ENCODE assay signal across 27 mouse cellular contexts in genomic region chr2:181196628-181197300, GRCm38 (mm10). TPM values are rescaled to one million over a fixed set of nuclear protein-coding genes. Genes with fewer than 3 reads are reported as not detected.
DNase-seq lines count a peak whose midpoint lies in the region; ATAC-seq and TF ChIP-seq lines count a peak whose summit lies in the region.
"Had no signal": no experiment of that assay in that cellular context is flagged by ENCODE, and none has a peak within 500 bp of the region (broad histone marks: within the 10 kb centered on the region; RNA-seq: fewer than 3 reads in every experiment).

No protein-coding gene starts in this region.

- no peak overlapping the region for H3K4me3 ChIP-seq in kidney, embryonic 16.5 days (ENCODE audit: low read length)
- H3K4me3 ChIP-seq in liver, embryonic 12.5 days: no peak overlapping the region
- H3K4me3 ChIP-seq in liver, embryonic 11.5 days (ENCODE audit: low read depth, low read length): no peak overlapping the region
- H3K4me3 ChIP-seq in liver, embryonic 14.5 days (ENCODE audit: insufficient read depth in 1 of 2, low read depth in 2 of 2, low read length in 2 of 2): no peak overlapping the region
- H3K4me3 ChIP-seq: embryonic facial prominence, embryonic 15.5 days; heart, embryonic 10.5 days; hindbrain, embryonic 15.5 days; limb, embryonic 13.5 days; lung, embryonic 15.5 days; midbrain, embryonic 15.5 days; myocyte had no signal

- no peak for TF ChIP-seq CTCF in liver, embryonic 14.5 days (IDR thresholded peaks at IDR 0.05; ENCODE audit: low read depth)

- H3K9me3 ChIP-seq in kidney, embryonic 16.5 days (ENCODE audit: low read length): no peaks in the 10 kb centered on the region
- no peaks in the 10 kb centered on the region for H3K9me3 ChIP-seq in liver, embryonic 12.5 days (replicated peaks)
- no peaks in the 10 kb centered on the region for H3K9me3 ChIP-seq in liver, embryonic 11.5 days (ENCODE audit: control insufficient read depth, low read length)
- no peaks in the 10 kb centered on the region for H3K9me3 ChIP-seq in liver, embryonic 14.5 days (ENCODE audit: control insufficient read depth, low read length)
- H3K9me3 ChIP-seq: embryonic facial prominence, embryonic 15.5 days; heart, embryonic 10.5 days; hindbrain, embryonic 15.5 days; limb, embryonic 13.5 days; lung, embryonic 15.5 days; midbrain, embryonic 15.5 days had no signal

- TF ChIP-seq EP300 in liver, embryonic 14.5 days (IDR thresholded peaks at IDR 0.05; ENCODE audit: low read depth): peak; percentile 57

- peak; percentile 72 for DNase-seq in kidney, adult 11 months
- DNase-seq in liver, embryonic 11.5 days (ENCODE audit: low spot score): no peak
- no peak for DNase-seq in liver, embryonic 14.5 days (ENCODE audit: low read depth in 3 of 3, low spot score in 3 of 3)
- DNase-seq in yolk sac, embryonic 10.5 days (ENCODE audit: low spot score): peak; percentile 69
- DNase-seq in gastrocnemius, adult 8-10 months (ENCODE audit: low spot score in 2 of 2): no peak
- DNase-seq: adrenal gland, postnatal 25 days; cerebellum, adult 8-10 months; gastrocnemius, postnatal 10 days; lung, postnatal 4 days had no signal

- WGBS in kidney, embryonic 16.5 days: 95% methylated on average over 4 of the region's 4 CpGs
- 54% methylated on average over 4 of the region's 4 CpGs for WGBS in liver, embryonic 12.5 days (ENCODE audit: insufficient replicate concordance)
- 76% methylated on average over 4 of the region's 4 CpGs for WGBS in liver, embryonic 11.5 days
- WGBS in liver, embryonic 14.5 days (ENCODE audit: insufficient replicate concordance): 59% methylated on average over 4 of the region's 4 CpGs

- H3K4me1 ChIP-seq in kidney, embryonic 16.5 days (ENCODE audit: insufficient read depth, low read length): no peaks in the 10 kb centered on the region
- H3K4me1 ChIP-seq in liver, embryonic 12.5 days: peaks cover 12% of the 10 kb centered on the region
- no peaks in the 10 kb centered on the region for H3K4me1 ChIP-seq in liver, embryonic 11.5 days (replicated peaks; ENCODE audit: control insufficient read depth, insufficient read depth, low read length)
- H3K4me1 ChIP-seq in liver, embryonic 14.5 days (replicated peaks; ENCODE audit: control insufficient read depth in 2 of 2, insufficient read depth in 2 of 2, low read length in 1 of 2): peaks cover 10 to 13% of the 10 kb centered on the region in 2 experiments
- H3K4me1 ChIP-seq: embryonic facial prominence, embryonic 15.5 days; heart, embryonic 10.5 days; hindbrain, embryonic 15.5 days; limb, embryonic 13.5 days; lung, embryonic 15.5 days; midbrain, embryonic 15.5 days had no signal

- H3K9ac ChIP-seq in kidney, embryonic 16.5 days (replicated peaks; ENCODE audit: low read length): no peak overlapping the region
- no peak overlapping the region for H3K9ac ChIP-seq in liver, embryonic 12.5 days
- H3K9ac ChIP-seq in liver, embryonic 11.5 days (ENCODE audit: low read depth, low read length): no peak overlapping the region
- H3K9ac ChIP-seq in liver, embryonic 14.5 days (replicated peaks): no peak overlapping the region; the same call in 1 of the 2 replicates
- H3K9ac ChIP-seq: embryonic facial prominence, embryonic 15.5 days; hindbrain, embryonic 15.5 days; limb, embryonic 13.5 days; lung, embryonic 15.5 days; midbrain, embryonic 15.5 days had no signal

- H3K4me2 ChIP-seq in kidney, embryonic 16.5 days (replicated peaks; ENCODE audit: low read depth, low read length): no peak overlapping the region
- H3K4me2 ChIP-seq in liver, embryonic 12.5 days: no peak overlapping the region
- no peak overlapping the region for H3K4me2 ChIP-seq in liver, embryonic 11.5 days
- no peak overlapping the region for H3K4me2 ChIP-seq in liver, embryonic 14.5 days (ENCODE audit: low read depth)
- H3K4me2 ChIP-seq: embryonic facial prominence, embryonic 15.5 days; hindbrain, embryonic 15.5 days; limb, embryonic 13.5 days; lung, embryonic 15.5 days; midbrain, embryonic 15.5 days had no signal

- ATAC-seq in kidney, embryonic 16.5 days (ENCODE audit: low FRiP score, low TSS enrichment): no peak
- ATAC-seq in liver, embryonic 12.5 days: peak; percentile 78
- ATAC-seq in liver, embryonic 11.5 days (replicated peaks; ENCODE audit: low FRiP score): no peak
- ATAC-seq in liver, embryonic 14.5 days (ENCODE audit: insufficient read depth): peak; percentile 74; the same call in 1 of the 2 replicates
- no peak for ATAC-seq in monocyte, adult 5-6 weeks (replicated peaks; ENCODE audit: insufficient number of reproducible peaks, low FRiP score, low TSS enrichment, poor library complexity, severe bottlenecking)
- ATAC-seq: forebrain, embryonic 14.5 days; midbrain, embryonic 15.5 days had no signal

- H3K36me3 ChIP-seq in kidney, embryonic 16.5 days (ENCODE audit: insufficient read depth, low read length): no peaks in the 10 kb centered on the region
- no peaks in the 10 kb centered on the region for H3K36me3 ChIP-seq in liver, embryonic 12.5 days
- no peaks in the 10 kb centered on the region for H3K36me3 ChIP-seq in liver, embryonic 11.5 days (ENCODE audit: control insufficient read depth, insufficient read depth, low read length)
- no peaks in the 10 kb centered on the region for H3K36me3 ChIP-seq in liver, embryonic 14.5 days (replicated peaks; ENCODE audit: control insufficient read depth, insufficient read depth, low read depth)
- H3K36me3 ChIP-seq: embryonic facial prominence, embryonic 15.5 days; heart, embryonic 10.5 days; hindbrain, embryonic 15.5 days; limb, embryonic 13.5 days; lung, embryonic 15.5 days; midbrain, embryonic 15.5 days had no signal

- no peak overlapping the region for H3K27ac ChIP-seq in kidney, embryonic 16.5 days (ENCODE audit: low read length)
- no peak overlapping the region for H3K27ac ChIP-seq in liver, embryonic 12.5 days
- no peak overlapping the region for H3K27ac ChIP-seq in liver, embryonic 11.5 days (ENCODE audit: low read depth, low read length)
- no peak overlapping the region for H3K27ac ChIP-seq in liver, embryonic 14.5 days
- H3K27ac ChIP-seq: embryonic facial prominence, embryonic 15.5 days; heart, embryonic 10.5 days; hindbrain, embryonic 15.5 days; limb, embryonic 13.5 days; lung, embryonic 15.5 days; midbrain, embryonic 15.5 days had no signal

- no peaks in the 10 kb centered on the region for H3K27me3 ChIP-seq in kidney, embryonic 16.5 days (ENCODE audit: insufficient read depth, low read length)
- H3K27me3 ChIP-seq in liver, embryonic 12.5 days (replicated peaks): peaks cover 30% of the 10 kb centered on the region
- peaks cover 8% of the 10 kb centered on the region for H3K27me3 ChIP-seq in liver, embryonic 11.5 days (replicated peaks; ENCODE audit: control insufficient read depth, insufficient read depth, low read length)
- no peaks in the 10 kb centered on the region for H3K27me3 ChIP-seq in liver, embryonic 14.5 days (ENCODE audit: control insufficient read depth, insufficient read depth, low read length)
- H3K27me3 ChIP-seq: hindbrain, embryonic 15.5 days; limb, embryonic 13.5 days; lung, embryonic 15.5 days; midbrain, embryonic 15.5 days had no signal

RNA-seq across cellular contexts. Expression of gene Ptk6, which starts 5.8 kb away (rescaled TPM):
- polyA plus RNA-seq in kidney, embryonic 16.5 days (2015; fragmentation: Nextera tagmentation; extraction: Ambion mirVana): not detected in 2 replicates
- polyA plus RNA-seq in liver, embryonic 12.5 days (2016; fragmentation: Nextera tagmentation; extraction: Ambion mirVana): 0.04 TPM in 1 of 2 replicates, not detected in the other
- not detected in 2 replicates for polyA plus RNA-seq in liver, embryonic 11.5 days (2014; fragmentation: Nextera tagmentation; extraction: Ambion mirVana)
- 0.05 and 0.06 TPM in 2 replicates for polyA plus RNA-seq in liver, embryonic 14.5 days (2012; rRNA removed)
- 0.05 TPM in 1 of 2 replicates, not detected in the other for polyA plus RNA-seq in liver, embryonic 14.5 days (2014; fragmentation: Nextera tagmentation; extraction: Ambion mirVana)
- not detected for total RNA-seq in gastrocnemius, adult 8-10 months (2022)
- 0.53 to 3.0 TPM (median 1.8 TPM) in 3 replicates for total RNA-seq in monocyte, adult 5-6 weeks (2017)
- total RNA-seq: adrenal gland, postnatal 25 days; common myeloid progenitor, adult 5-6 weeks; gastrocnemius, postnatal 10 days; granulocyte monocyte progenitor cell, adult 5-6 weeks; hematopoietic stem cell, adult 5-6 weeks had no signal
- polyA plus RNA-seq: forebrain, embryonic 14.5 days; heart, embryonic 10.5 days; hindbrain, embryonic 15.5 days; intestine, embryonic 14.5 days; limb, embryonic 13.5 days; midbrain, embryonic 15.5 days; neural tube, embryonic 14.5 days had no signal

RNA-seq across cellular contexts. Expression of gene Ppdpf, which starts 9.7 kb away (rescaled TPM):
- 302 and 310 TPM in 2 replicates for polyA plus RNA-seq in kidney, embryonic 16.5 days (2015; fragmentation: Nextera tagmentation; extraction: Ambion mirVana)
- 114 and 115 TPM in 2 replicates for polyA plus RNA-seq in liver, embryonic 12.5 days (2016; fragmentation: Nextera tagmentation; extraction: Ambion mirVana)
- polyA plus RNA-seq in liver, embryonic 11.5 days (2014; fragmentation: Nextera tagmentation; extraction: Ambion mirVana): 172 and 179 TPM in 2 replicates
- 44.6 and 63.1 TPM in 2 replicates for polyA plus RNA-seq in liver, embryonic 14.5 days (2012; rRNA removed)
- 115 TPM in 2 replicates for polyA plus RNA-seq in liver, embryonic 14.5 days (2014; fragmentation: Nextera tagmentation; extraction: Ambion mirVana)
- 10 to 100 TPM; 38.4 to 43.8 (median 40.1) TPM for total RNA-seq in gastrocnemius, adult 8-10 months (2022)
- 68.9 to 87.3 TPM (median 84.2 TPM) in 3 replicates for total RNA-seq in monocyte, adult 5-6 weeks (2017)

RNA-seq across cellular contexts. Expression of gene Srms, which starts 16.2 kb away (rescaled TPM):
- 0.25 and 0.37 TPM in 2 replicates for polyA plus RNA-seq in kidney, embryonic 16.5 days (2015; fragmentation: Nextera tagmentation; extraction: Ambion mirVana)
- 0.07 and 0.29 TPM in 2 replicates for polyA plus RNA-seq in liver, embryonic 12.5 days (2016; fragmentation: Nextera tagmentation; extraction: Ambion mirVana)
- 0.23 TPM in 1 of 2 replicates, not detected in the other for polyA plus RNA-seq in liver, embryonic 11.5 days (2014; fragmentation: Nextera tagmentation; extraction: Ambion mirVana)
- polyA plus RNA-seq in liver, embryonic 14.5 days (2012; rRNA removed): 0.15 and 0.19 TPM in 2 replicates
- polyA plus RNA-seq in liver, embryonic 14.5 days (2014; fragmentation: Nextera tagmentation; extraction: Ambion mirVana): 0.22 and 0.39 TPM in 2 replicates
- total RNA-seq in gastrocnemius, adult 8-10 months (2022): under 1 TPM in 2 of 4 experiments, not detected in 2; 0.22 to 0.24 TPM
- 0.95 to 1.3 TPM in 2 of 3 replicates, not detected in the other for total RNA-seq in monocyte, adult 5-6 weeks (2017)
- total RNA-seq: common myeloid progenitor, adult 5-6 weeks; granulocyte monocyte progenitor cell, adult 5-6 weeks; hematopoietic stem cell, adult 5-6 weeks had no signal
- polyA plus RNA-seq: myocyte had no signal

RNA-seq across cellular contexts. Expression of gene Fndc11, which starts 23.0 kb away (rescaled TPM):
- polyA plus RNA-seq in kidney, embryonic 16.5 days (2015; fragmentation: Nextera tagmentation; extraction: Ambion mirVana): 0.26 and 0.59 TPM in 2 replicates
- polyA plus RNA-seq in liver, embryonic 12.5 days (2016; fragmentation: Nextera tagmentation; extraction: Ambion mirVana): 0.11 and 0.26 TPM in 2 replicates
- polyA plus RNA-seq in liver, embryonic 11.5 days (2014; fragmentation: Nextera tagmentation; extraction: Ambion mirVana): 0.34 TPM in 1 of 2 replicates, not detected in the other
- polyA plus RNA-seq in liver, embryonic 14.5 days (2012; rRNA removed): 0.22 and 0.25 TPM in 2 replicates
- 0.14 and 0.24 TPM in 2 replicates for polyA plus RNA-seq in liver, embryonic 14.5 days (2014; fragmentation: Nextera tagmentation; extraction: Ambion mirVana)
- total RNA-seq in gastrocnemius, adult 8-10 months (2022): not detected
- 0.39 TPM in 1 of 3 replicates, not detected in the others for total RNA-seq in monocyte, adult 5-6 weeks (2017)
- total RNA-seq: common myeloid progenitor, adult 5-6 weeks; gastrocnemius, postnatal 10 days; granulocyte monocyte progenitor cell, adult 5-6 weeks; hematopoietic stem cell, adult 5-6 weeks; left cerebral cortex, postnatal 14 days had no signal
- polyA plus RNA-seq: heart, embryonic 10.5 days; intestine, embryonic 14.5 days; myocyte; neural tube, embryonic 14.5 days had no signal

RNA-seq across cellular contexts. Expression of gene Eef1a2, which starts 40.0 kb away (rescaled TPM):
- 0.10 TPM in 1 of 2 replicates, not detected in the other for polyA plus RNA-seq in kidney, embryonic 16.5 days (2015; fragmentation: Nextera tagmentation; extraction: Ambion mirVana)
- not detected in 2 replicates for polyA plus RNA-seq in liver, embryonic 12.5 days (2016; fragmentation: Nextera tagmentation; extraction: Ambion mirVana)
- not detected in 2 replicates for polyA plus RNA-seq in liver, embryonic 11.5 days (2014; fragmentation: Nextera tagmentation; extraction: Ambion mirVana)
- 0.06 TPM in 1 of 2 replicates, not detected in the other for polyA plus RNA-seq in liver, embryonic 14.5 days (2012; rRNA removed)
- not detected in 2 replicates for polyA plus RNA-seq in liver, embryonic 14.5 days (2014; fragmentation: Nextera tagmentation; extraction: Ambion mirVana)
- total RNA-seq in gastrocnemius, adult 8-10 months (2022): 1,000 to 10,000 TPM; 1,913 to 2,067 (median 2,007) TPM
- not detected in 3 replicates for total RNA-seq in monocyte, adult 5-6 weeks (2017)
- total RNA-seq: common myeloid progenitor, adult 5-6 weeks; granulocyte monocyte progenitor cell, adult 5-6 weeks; hematopoietic stem cell, adult 5-6 weeks had no signal
- polyA plus RNA-seq: limb, embryonic 13.5 days; thymus, postnatal 0 days had no signal

Comparison
In these comparisons a context has a peak if more than half of its experiments do, and no peak if none do; other contexts are left out.
1. ATAC-seq: peak in liver, embryonic 12.5 days (single experiment) and liver, embryonic 14.5 days (single experiment); none in kidney, embryonic 16.5 days (single experiment), liver, embryonic 11.5 days (single experiment) and monocyte, adult 5-6 weeks (single experiment).
2. DNase-seq: peak in kidney, adult 11 months (single experiment) and yolk sac, embryonic 10.5 days (single experiment); none in liver, embryonic 11.5 days (single experiment), liver, embryonic 14.5 days (0 of 3) and gastrocnemius, adult 8-10 months (0 of 2).